Mouse (Mus musculus) liver, embryonic 14.5 days (tissue): ENCODE results near the gene Trhr2.

Source experiments
- CTCF ChIP-seq: IDR thresholded peaks from 2 replicates; pipeline ENCODE4 v1.5.1; 2016; ENCODE audit warnings: antibody characterized with exemption, low read depth, control low read depth
- EP300 ChIP-seq: IDR thresholded peaks from 2 replicates; pipeline ENCODE4 v1.6.1; 2016; ENCODE audit warnings: antibody characterized with exemption, low read depth

GRCm38 (mm10) chr8:122343758-122344157, 16.8 kb downstream of the Trhr2 start:
- TF ChIP-seq CTCF (no peak), EP300 (no peak)
